Mouse (Mus musculus) MEL (cell line): ENCODE data around the gene Trp53i13. TPM values are rescaled to one million over a fixed set of nuclear protein-coding genes. Genes with fewer than 3 reads are reported as not detected.

Experiments
- DNase-seq: peaks from one replicate; pipeline ENCODE4 v3.0.0; 2011; ENCODE audit warnings: low read depth, low spot score
- H3K27ac ChIP-seq: 2 replicates; pipeline ENCODE4 v1.5.1; 2012; ENCODE audit warnings: low read depth, mild to moderate bottlenecking, control low read depth, low read length, moderate library complexity; ENCODE audit not compliant: control insufficient read depth
- H3K27me3 ChIP-seq, 2 experiments: fragments of 150-350 bp in 1 of 2; sonication (generic) in 1 of 2; 2 replicates each; pipeline ENCODE4 v1.6.1; 2012; ENCODE audit warnings: low read length in 2 of 2, mild to moderate bottlenecking in 2 of 2, improper control_type of control experiment in 1 of 2, moderate library complexity in 1 of 2; ENCODE audit not compliant: insufficient read depth in 2 of 2, control insufficient read depth in 1 of 2
- H3K36me3 ChIP-seq, 2 experiments: 2 replicates each; pipeline ENCODE4 v1.6.1; 2012 to 2014; ENCODE audit warnings: low read length in 2 of 2, improper control_type of control experiment in 1 of 2, inconsistent platforms in 1 of 2, mild to moderate bottlenecking in 1 of 2; ENCODE audit not compliant: insufficient read depth in 2 of 2, control insufficient read depth in 1 of 2
- H3K4me1 ChIP-seq, 2 experiments: fragments of 150-350 bp in 1 of 2; sonication (generic) in 1 of 2; 2 replicates each; pipeline ENCODE4 v1.6.1; 2012; ENCODE audit warnings: low read length in 2 of 2, improper control_type of control experiment in 1 of 2, mild to moderate bottlenecking in 1 of 2; ENCODE audit not compliant: insufficient read depth in 2 of 2, control insufficient read depth in 1 of 2
- H3K4me3 ChIP-seq, 2 experiments: fragments of 150-350 bp in 1 of 2; sonication (generic) in 1 of 2; 2 replicates each; pipeline ENCODE4 v1.5.1; 2012; ENCODE audit warnings: low read depth in 2 of 2, low read length in 2 of 2, mild to moderate bottlenecking in 2 of 2, moderate library complexity in 2 of 2, control low read depth in 1 of 2, improper control_type of control experiment in 1 of 2; ENCODE audit not compliant: control insufficient read depth in 1 of 2, insufficient read depth in 1 of 2
- H3K79me2 ChIP-seq: 2 replicates; pipeline ENCODE4 v1.6.1; 2012; ENCODE audit warnings: mild to moderate bottlenecking, low read length, moderate library complexity; ENCODE audit not compliant: control insufficient read depth, poor library complexity, insufficient read depth
- H3K9ac ChIP-seq: 2 replicates; pipeline ENCODE4 v1.6.1; 2012; ENCODE audit warnings: low read depth, mild to moderate bottlenecking, control low read depth, low read length, moderate library complexity; ENCODE audit not compliant: control insufficient read depth, poor library complexity, severe bottlenecking
- H3K9me3 ChIP-seq: fragments of 150-350 bp; sonication (generic); replicated peaks from 2 replicates; pipeline ENCODE4 v1.6.1; 2012; ENCODE audit warnings: mild to moderate bottlenecking, low read length, improper control_type of control experiment, moderate library complexity; ENCODE audit not compliant: insufficient read depth
- CHD2 ChIP-seq: IDR thresholded peaks from 2 replicates; pipeline ENCODE4 v1.6.1; 2011; ENCODE audit warnings: low read length, improper control_type of control experiment
- CTCF ChIP-seq, 3 experiments: IDR thresholded peaks in 2 of 3; conservative IDR thresholded peaks in 1 of 3; 2 replicates each; pipeline ENCODE4 v1.5.1; 2011 to 2012; ENCODE audit warnings: low read length in 3 of 3, low read depth in 2 of 3, mild to moderate bottlenecking in 2 of 3, improper control_type of control experiment in 1 of 3, inconsistent platforms in 1 of 3, mixed read lengths in 1 of 3, moderate library complexity in 1 of 3; ENCODE audit not compliant: control insufficient read depth in 1 of 3, insufficient read depth in 1 of 3, poor library complexity in 1 of 3, severe bottlenecking in 1 of 3
- EP300 ChIP-seq, 2 experiments: IDR thresholded peaks; 2 replicates each; pipeline ENCODE4 v1.6.1; 2011; ENCODE audit warnings: improper control_type of control experiment in 2 of 2, low read length in 2 of 2, low read depth in 1 of 2, mild to moderate bottlenecking in 1 of 2
- ETS1 ChIP-seq: IDR thresholded peaks from 2 replicates; pipeline ENCODE4 v1.6.1; 2012; ENCODE audit warnings: low read depth, mild to moderate bottlenecking, inconsistent platforms, low read length, improper control_type of control experiment, moderate library complexity
- GATA1 ChIP-seq: IDR thresholded peaks from 2 replicates; pipeline ENCODE4 v1.6.1; 2011; ENCODE audit warnings: low read depth, low read length, improper control_type of control experiment
- KAT2A ChIP-seq: conservative IDR thresholded peaks from 2 replicates; pipeline ENCODE4 v1.6.1; 2012; ENCODE audit warnings: low read depth, low read length, improper control_type of control experiment, inconsistent platforms
- MAFK ChIP-seq: IDR thresholded peaks from 2 replicates; pipeline ENCODE4 v1.6.1; 2011; ENCODE audit warnings: low read depth, mild to moderate bottlenecking, low read length, improper control_type of control experiment, borderline replicate concordance
- MAX ChIP-seq: IDR thresholded peaks from 2 replicates; pipeline ENCODE4 v1.6.1; 2011; ENCODE audit warnings: low read length, improper control_type of control experiment
- MEF2A ChIP-seq: IDR thresholded peaks from 2 replicates; pipeline ENCODE4 v1.6.1; 2014; ENCODE audit warnings: low read depth, mild to moderate bottlenecking, inconsistent platforms, low read length, improper control_type of control experiment; ENCODE audit not compliant: poor library complexity, insufficient replicate concordance, severe bottlenecking; ENCODE audit errors: extremely low read depth
- MXI1 ChIP-seq: IDR thresholded peaks from 2 replicates; pipeline ENCODE4 v1.6.1; 2011; ENCODE audit warnings: mild to moderate bottlenecking, low read depth, low read length, improper control_type of control experiment
- MYC ChIP-seq: IDR thresholded peaks from 2 replicates; pipeline ENCODE4 v1.6.1; 2011; ENCODE audit warnings: low read depth, mild to moderate bottlenecking, low read length, improper control_type of control experiment, moderate library complexity
- NELFE ChIP-seq: IDR thresholded peaks from 2 replicates; pipeline ENCODE4 v1.6.1; 2011; ENCODE audit warnings: low read depth, low read length, improper control_type of control experiment
- NRF1 ChIP-seq: IDR thresholded peaks from 2 replicates; pipeline ENCODE4 v1.6.1; 2014; ENCODE audit warnings: low read depth, mild to moderate bottlenecking, inconsistent platforms, low read length, improper control_type of control experiment, moderate library complexity; ENCODE audit not compliant: poor library complexity, insufficient read depth, severe bottlenecking
- POLR2AphosphoS2 ChIP-seq: IDR thresholded peaks from 2 replicates; pipeline ENCODE4 v1.6.1; 2011; ENCODE audit warnings: low read length, improper control_type of control experiment
- RAD21 ChIP-seq: IDR thresholded peaks from 2 replicates; pipeline ENCODE4 v1.6.1; 2011; ENCODE audit warnings: mild to moderate bottlenecking, low read depth, low read length, improper control_type of control experiment
- SIN3A ChIP-seq: IDR thresholded peaks from 2 replicates; pipeline ENCODE4 v1.6.1; 2012; ENCODE audit warnings: low read length, improper control_type of control experiment, inconsistent platforms
- SMC3 ChIP-seq: IDR thresholded peaks from 2 replicates; pipeline ENCODE4 v1.6.1; 2011; ENCODE audit warnings: low read depth, low read length, improper control_type of control experiment
- TAL1 ChIP-seq: IDR thresholded peaks from 2 replicates; pipeline ENCODE4 v1.6.1; 2012; ENCODE audit warnings: mild to moderate bottlenecking, inconsistent platforms, low read length, moderate library complexity, mixed read lengths
- TCF12 ChIP-seq: IDR thresholded peaks from 2 replicates; pipeline ENCODE4 v1.6.1; 2014; ENCODE audit warnings: low read depth, mild to moderate bottlenecking, inconsistent platforms, low read length, improper control_type of control experiment, moderate library complexity
- USF2 ChIP-seq, 2 experiments: IDR thresholded peaks; 2 replicates each; pipeline ENCODE4 v1.6.1; 2011 to 2012; ENCODE audit warnings: improper control_type of control experiment in 2 of 2, low read length in 2 of 2, borderline replicate concordance in 1 of 2, inconsistent platforms in 1 of 2, low read depth in 1 of 2, mild to moderate bottlenecking in 1 of 2; ENCODE audit not compliant: insufficient read depth in 1 of 2
- ZKSCAN1 ChIP-seq: IDR thresholded peaks from 2 replicates; pipeline ENCODE4 v1.6.1; 2012; ENCODE audit warnings: low read depth, mild to moderate bottlenecking, inconsistent platforms, low read length, improper control_type of control experiment, moderate library complexity
- ZMIZ1 ChIP-seq: IDR thresholded peaks from 2 replicates; pipeline ENCODE4 v1.6.1; 2012; ENCODE audit warnings: low read depth, mild to moderate bottlenecking, inconsistent platforms, low read length, improper control_type of control experiment, moderate library complexity
- polyA plus RNA-seq, 2 experiments: library from polyadenylated mRNA; stranded (reverse) in 1 of 2; unstranded in 1 of 2; fragments of >175 nt in 1 of 2; fragments of >200 nt in 1 of 2; gene quantifications; 2 replicates each; pipeline versions ENCODE4 v1.2.1 to v1.2.4; 2012; ENCODE audit warnings: low replicate concordance in 2 of 2, low read depth in 1 of 2; ENCODE audit not compliant: insufficient read length in 2 of 2, insufficient read depth in 1 of 2, missing spikeins in 1 of 2
- total RNA-seq: library from RNA; depleted of rRNA; stranded (reverse); fragments of 300-350 nt; gene quantifications from 2 replicates; pipeline ENCODE4 v1.2.3, GENCODE M21; 2012

Gene Trp53i13
- total and polyA plus RNA-seq, 3 experiments = 6.0 to 12.3 TPM; not detected in 1

DNA sequence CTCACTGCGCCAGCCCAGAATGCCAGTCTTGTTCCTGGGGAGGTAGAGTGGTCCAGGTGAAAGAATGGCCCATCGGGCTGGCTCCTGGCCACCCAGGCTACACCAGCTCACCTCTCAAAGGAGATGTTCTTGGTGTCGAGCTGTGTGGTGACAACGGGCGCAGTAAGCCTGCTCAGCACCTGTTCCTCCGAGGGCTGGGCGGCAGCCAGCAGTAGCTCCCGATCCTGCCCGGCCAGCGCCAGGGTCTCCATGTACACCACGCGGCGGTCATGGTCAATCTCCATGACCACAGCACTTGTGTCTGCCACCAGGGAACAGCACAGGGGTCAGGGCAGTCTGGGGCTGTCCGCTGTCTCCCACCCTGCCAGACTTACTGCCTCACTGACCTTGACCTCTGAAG, 39.6 kb downstream of the Trp53i13 start:
- TF ChIP-seq TCF12 (no peak), TAL1 (no peak), NELFE (no peak), EP300 (IDR thresholded peaks at IDR 0.05; ENCODE audit: low read depth in 1 of 2, low read length in 2 of 2) (no peak), CTCF (IDR thresholded peaks at IDR 0.05 in 2 of 3, conservative IDR thresholded peaks at IDR 0.05 in 1 of 3; ENCODE audit: control insufficient read depth in 1 of 3, insufficient read depth in 1 of 3, low read depth in 2 of 3, low read length in 3 of 3, poor library complexity in 1 of 3, severe bottlenecking in 1 of 3) (no peak), CHD2 (no peak), SMC3 (no peak), MAFK (no peak), NRF1 (no peak), GATA1 (no peak), ETS1 (no peak), KAT2A (no peak), RAD21 (no peak)
- no peak overlapping the region for H3K27ac ChIP-seq

DNA sequence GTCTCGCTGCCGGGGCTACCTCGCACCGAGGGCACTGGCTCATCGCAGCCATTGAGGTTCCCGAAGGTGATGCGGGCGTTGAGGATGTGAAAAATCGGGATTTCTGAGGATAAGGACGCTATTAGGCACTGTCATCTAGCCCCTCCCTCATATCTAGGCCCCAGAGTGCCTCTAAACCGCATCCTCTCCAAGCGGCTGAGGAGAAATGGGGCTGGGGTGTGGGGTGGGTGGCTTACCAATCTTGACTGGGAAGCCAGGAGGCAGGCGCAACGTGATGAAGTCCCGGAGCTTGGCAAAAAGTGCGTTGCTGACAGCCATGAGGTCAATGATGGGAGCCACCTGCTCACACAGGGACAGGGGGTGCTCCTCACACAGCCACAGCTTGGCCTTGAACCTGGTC, 43.0 kb downstream of the Trp53i13 start:
- TF ChIP-seq MAX = no peak
- TF ChIP-seq MYC = no peak
- TF ChIP-seq ZMIZ1 = no peak
- TF ChIP-seq MEF2A = no peak
- TF ChIP-seq CHD2 = no peak
- no peak for TF ChIP-seq SMC3
- TF ChIP-seq POLR2AphosphoS2 = no peak
- no peak for TF ChIP-seq MXI1
- TF ChIP-seq USF2 (IDR thresholded peaks at IDR 0.05; ENCODE audit: borderline replicate concordance in 1 of 2, insufficient read depth in 1 of 2, low read depth in 1 of 2, low read length in 2 of 2) = no peak
- TF ChIP-seq SIN3A = no peak
- TF ChIP-seq KAT2A = no peak
- no peak for TF ChIP-seq ZKSCAN1
- TF ChIP-seq MAFK = no peak
- no peak for TF ChIP-seq TCF12
- no peak overlapping the region for H3K27ac ChIP-seq
- H3K9me3 ChIP-seq = no peaks in the 10 kb centered on the region
- H3K9ac ChIP-seq = no peak overlapping the region
- no peaks in the 10 kb centered on the region for H3K79me2 ChIP-seq
- no peak overlapping the region for H3K4me3 ChIP-seq
- no peaks in the 10 kb centered on the region for H3K27me3 ChIP-seq
- DNase-seq = no peak
- H3K4me1 ChIP-seq = no peaks in the 10 kb centered on the region
- H3K36me3 ChIP-seq = peaks cover 0 to 3% of the 10 kb centered on the region in 2 experiments; a peak in 2 of 4 replicates

More for the DNA sequence above, 39.6 kb downstream of the Trp53i13 start:
- Histone ChIP-seq H3K4me3 (no peak overlapping the region), H3K9ac (no peak overlapping the region), H3K36me3 (peaks cover 0 to 3% of the 10 kb centered on the region in 2 experiments; a peak in 2 of 4 replicates), H3K27me3 (no peaks in the 10 kb centered on the region), H3K79me2 (peaks cover 6% of the 10 kb centered on the region; the same call in 1 of the 2 replicates), H3K9me3 (no peaks in the 10 kb centered on the region), H3K4me1 (no peaks in the 10 kb centered on the region)
- no peak for DNase-seq
